28 mouse cellular contexts compared by ENCODE assay signal in the genomic region with DNA sequence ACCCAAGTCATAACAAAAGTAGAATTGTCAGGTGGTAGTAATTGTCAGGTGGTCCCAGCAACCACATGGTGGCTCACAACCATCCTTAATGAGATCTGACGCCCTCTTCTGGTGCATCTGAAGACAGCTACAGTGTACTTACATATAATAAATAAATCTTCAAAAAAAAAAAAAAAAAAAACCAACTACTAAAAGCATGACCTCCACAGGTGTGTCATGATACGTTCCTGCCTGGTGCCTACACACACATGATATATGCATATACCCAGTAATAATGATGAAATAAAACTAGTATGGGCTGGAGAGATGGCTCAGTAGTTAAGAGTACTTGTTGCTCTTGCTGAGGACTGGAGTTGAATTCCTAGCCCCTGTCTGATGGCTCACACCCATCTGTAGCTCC. TPM values are rescaled to one million over a fixed set of nuclear protein-coding genes. Genes with fewer than 3 reads are reported as not detected.
"Had no signal": no experiment of that assay in that cellular context is flagged by ENCODE, and none has a peak within 500 bp of the region (broad histone marks: within the 10 kb centered on the region; RNA-seq: fewer than 3 reads in every experiment).

No protein-coding gene starts in this region.

- H3K9ac ChIP-seq: heart, embryonic 12.5 days; hindbrain, embryonic 13.5 days; hindbrain, embryonic 15.5 days; kidney, embryonic 15.5 days; limb, embryonic 13.5 days; limb, embryonic 15.5 days; liver, embryonic 12.5 days; liver, embryonic 14.5 days had no signal

- H3K9me3 ChIP-seq: heart, embryonic 10.5 days; heart, embryonic 12.5 days; hindbrain, embryonic 13.5 days; hindbrain, embryonic 15.5 days; kidney, embryonic 15.5 days; limb, embryonic 13.5 days; limb, embryonic 15.5 days; liver, embryonic 12.5 days had no signal

- H3K27me3 ChIP-seq: heart, embryonic 12.5 days; hindbrain, embryonic 13.5 days; hindbrain, embryonic 15.5 days; kidney, embryonic 15.5 days; limb, embryonic 13.5 days; limb, embryonic 15.5 days had no signal

- H3K4me2 ChIP-seq: heart, embryonic 12.5 days; hindbrain, embryonic 13.5 days; hindbrain, embryonic 15.5 days; kidney, embryonic 15.5 days; limb, embryonic 13.5 days; limb, embryonic 15.5 days; liver, embryonic 12.5 days had no signal

- H3K4me1 ChIP-seq: liver, embryonic 12.5 days had no signal

- H3K27ac ChIP-seq: heart, embryonic 10.5 days; hindbrain, embryonic 13.5 days; hindbrain, embryonic 15.5 days; hindbrain, postnatal 0 days; kidney, embryonic 15.5 days; kidney, postnatal 0 days; left cerebral cortex, adult 2 months; limb, embryonic 13.5 days; limb, embryonic 15.5 days; liver, embryonic 12.5 days; liver, embryonic 14.5 days had no signal

- H3K36me3 ChIP-seq: heart, embryonic 10.5 days; heart, embryonic 12.5 days; hindbrain, embryonic 13.5 days; hindbrain, embryonic 15.5 days; kidney, embryonic 15.5 days; limb, embryonic 13.5 days; limb, embryonic 15.5 days; liver, embryonic 12.5 days had no signal

- DNase-seq: gastrocnemius, postnatal 14 days; gastrocnemius, postnatal 36 days; heart, adult 11 months; heart, postnatal 14 days; heart, postnatal 36 days; kidney, adult 11 months; kidney, adult 2 months; kidney, adult 9 months; kidney, postnatal 14 days; kidney, postnatal 36 days; layer of hippocampus, adult 9-11 months; left cerebral cortex, postnatal 4 days had no signal

- H3K4me3 ChIP-seq: heart, embryonic 10.5 days; heart, embryonic 12.5 days; hindbrain, embryonic 13.5 days; hindbrain, embryonic 15.5 days; kidney, embryonic 15.5 days; left cerebral cortex, adult 2 months; limb, embryonic 13.5 days; limb, embryonic 15.5 days; liver, embryonic 12.5 days had no signal

RNA-seq across cellular contexts. Expression of a gene that starts 4.6 kb away (rescaled TPM):
- total RNA-seq: hematopoietic stem cell, adult 5-6 weeks; liver, adult 2 months had no signal

RNA-seq across cellular contexts. Expression of a gene that starts 19.3 kb away (rescaled TPM):
- total RNA-seq: hematopoietic stem cell, adult 5-6 weeks had no signal

RNA-seq across cellular contexts. Expression of a gene that starts 20.1 kb away (rescaled TPM):
- total RNA-seq: hematopoietic stem cell, adult 5-6 weeks had no signal

RNA-seq across cellular contexts. Expression of a gene that starts 24.2 kb away (rescaled TPM):
- total RNA-seq: gastrocnemius, adult 8-10 months; gastrocnemius, postnatal 36 days; heart, postnatal 14 days; hematopoietic stem cell, adult 5-6 weeks; left cerebral cortex, postnatal 4 days; liver, adult 2 months had no signal
- polyA plus RNA-seq: heart, embryonic 14.5 days; liver, embryonic 14.5 days had no signal
